Mouse (Mus musculus): ENCODE measurements around the gene Atg9a.
"Not testable (repeated sequence)": the region's sequence is repeated elsewhere in the genome, so short reads cannot be mapped to it uniquely, and the experiment has no call there.

The Atg9a gene

DNA sequence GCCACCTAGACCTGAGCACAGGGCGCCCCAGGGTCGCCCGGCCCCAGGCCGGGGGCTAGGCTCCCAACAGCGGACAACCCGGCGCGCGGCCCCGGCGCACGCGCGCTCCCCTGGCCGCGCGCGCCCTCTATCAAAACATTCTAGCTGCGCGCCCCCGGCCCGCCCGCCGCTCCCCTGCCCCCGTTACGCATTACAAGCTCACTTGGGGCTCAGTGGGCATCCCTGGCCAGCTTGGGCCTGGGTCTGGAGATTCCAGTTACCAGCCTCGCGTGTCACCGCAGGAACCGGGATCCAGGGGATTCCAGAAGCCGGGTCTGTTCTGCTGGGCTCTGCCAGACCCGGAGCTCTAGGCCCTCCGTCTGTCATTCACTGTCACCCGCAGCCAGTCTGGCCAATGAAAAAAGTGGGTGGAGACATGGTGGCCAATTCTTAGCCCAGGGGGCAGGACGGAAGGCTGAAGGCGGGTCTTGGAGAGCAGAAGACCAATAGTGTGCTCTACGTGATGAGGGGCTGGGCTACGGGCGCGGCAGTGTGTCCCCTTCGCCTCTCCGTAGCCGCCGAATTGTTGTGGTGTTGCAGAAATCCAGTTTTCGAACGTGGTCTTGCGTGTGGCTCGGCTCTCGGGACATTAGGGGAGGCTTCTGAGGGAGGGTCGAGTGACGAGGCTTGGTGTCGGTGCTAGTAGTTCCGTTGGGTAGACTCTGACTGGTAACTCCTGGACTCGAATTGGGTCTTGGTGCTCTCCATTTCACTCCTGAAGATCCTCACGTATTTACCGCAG, at the start of gene Atg9a, which contains the start of gene Ankzf1:
TSS of gene Atg9a (minus strand) at position 575 of the 781 bp plus-strand sequence.
TSS of gene Ankzf1 (plus strand) at position 530 of the 781 bp plus-strand sequence.
- DNase-seq = peak; percentile 94 to 99

DNA sequence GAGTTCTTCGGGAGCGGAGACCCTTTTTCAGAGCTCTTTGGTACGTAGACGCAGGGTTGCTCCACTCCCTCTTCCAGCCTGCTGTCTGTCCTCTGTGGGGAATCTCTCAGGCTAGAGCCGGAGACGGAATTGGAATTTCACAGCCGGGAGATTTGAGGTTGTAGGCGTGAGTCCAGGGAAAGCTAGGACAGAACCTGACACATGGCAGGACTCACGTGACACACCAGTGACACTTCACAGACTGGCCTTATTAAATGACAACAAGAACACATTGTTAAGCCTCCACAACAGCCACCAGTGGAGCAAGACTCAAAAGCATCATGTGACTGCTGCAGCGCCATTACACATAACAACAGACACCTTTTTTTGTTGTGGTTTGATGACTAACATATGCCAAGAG, 47.6 kb upstream of the Atg9a start:
- DNase-seq = no peak

DNA sequence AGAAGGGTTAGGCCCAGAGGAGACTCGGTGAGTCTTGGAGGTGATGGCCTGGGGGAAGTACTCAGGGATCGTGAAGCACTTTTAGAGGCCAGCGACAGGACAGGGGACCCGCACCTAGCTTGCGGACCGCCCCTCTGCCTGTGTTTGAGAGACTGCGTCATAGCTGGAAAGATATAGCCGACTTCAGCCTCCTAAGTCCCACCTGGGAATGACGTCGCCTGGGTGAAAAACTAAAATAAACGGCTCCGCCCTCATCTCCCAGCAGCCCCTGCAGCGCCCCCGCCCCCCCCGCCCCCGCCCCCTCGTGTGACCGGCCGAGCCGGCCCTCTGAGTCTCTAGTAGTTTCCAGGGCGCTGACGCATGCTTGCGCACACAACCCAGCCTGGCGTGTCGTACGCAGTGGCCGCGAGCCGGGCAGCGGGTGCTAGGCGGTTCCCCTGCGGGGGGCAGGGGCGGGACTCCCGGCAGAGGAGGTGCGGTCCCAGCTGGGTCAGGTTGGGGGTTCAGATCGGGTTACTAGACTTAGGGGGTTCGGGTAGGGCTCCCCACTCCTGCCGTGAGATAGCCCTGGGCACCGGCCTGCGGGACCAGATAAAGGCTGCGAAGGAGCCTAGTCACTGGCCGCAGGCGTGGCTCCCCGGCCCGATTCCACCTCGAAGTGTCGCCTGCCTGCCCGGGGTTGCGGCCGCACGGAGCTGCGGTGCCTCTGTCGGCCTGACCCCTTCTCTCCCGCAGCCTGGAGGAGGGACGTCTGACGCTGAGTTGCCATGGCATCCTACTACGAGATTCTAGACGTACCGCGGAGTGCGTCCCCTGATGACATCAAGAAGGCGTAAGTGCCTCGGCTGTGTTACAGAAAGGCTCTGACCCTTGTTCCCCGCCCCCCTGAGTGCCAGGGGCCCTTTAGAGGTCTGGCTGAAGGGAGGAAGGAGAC, 44.4 kb upstream of the Atg9a start, which contains the start of gene Dnajb2:
TSS of gene Dnajb2 (plus strand) at position 290 of the 934 bp plus-strand sequence.
- peak; percentile 95 for DNase-seq

DNA sequence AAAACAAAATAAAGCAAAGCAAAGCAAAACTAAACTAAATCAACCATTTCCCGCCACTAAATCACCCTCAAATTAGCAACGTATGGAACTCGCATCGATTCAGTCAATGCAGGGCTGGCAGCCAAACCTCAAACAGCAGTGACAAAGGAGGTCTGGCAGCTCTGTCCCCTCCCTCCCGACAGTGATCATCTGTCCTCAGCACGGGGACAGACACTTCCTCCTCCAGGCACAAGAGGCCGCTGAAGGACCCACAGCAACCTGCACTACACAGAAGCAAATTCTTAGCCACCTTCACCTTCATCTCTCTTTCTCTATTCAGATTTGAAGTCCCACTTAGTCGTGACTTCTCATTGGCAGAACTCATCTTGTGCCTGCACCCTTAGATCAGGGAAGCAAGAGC, 42.6 kb upstream of the Atg9a start:
- peak; percentile 80 to 83 for DNase-seq

DNA sequence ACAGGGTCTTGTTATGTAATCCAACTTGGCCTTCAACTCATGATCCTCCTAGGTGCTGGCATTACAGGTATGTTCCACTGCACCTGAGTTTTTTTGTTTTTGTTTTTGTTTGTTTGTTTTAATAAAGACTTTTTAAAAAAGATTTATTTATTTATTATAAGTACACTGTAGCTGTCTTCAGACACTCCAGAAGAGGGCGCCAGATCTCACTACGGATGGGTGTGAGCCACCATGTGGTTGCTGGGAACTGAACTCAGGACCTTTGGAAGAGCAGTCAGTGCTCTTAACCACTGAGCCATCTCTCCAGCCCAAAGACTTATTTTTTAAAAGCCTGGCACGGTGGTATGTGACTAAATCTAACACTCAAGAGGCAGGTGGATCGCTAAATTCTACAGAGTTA, 40.5 kb upstream of the Atg9a start:
- not testable (repeated sequence) for DNase-seq

DNA sequence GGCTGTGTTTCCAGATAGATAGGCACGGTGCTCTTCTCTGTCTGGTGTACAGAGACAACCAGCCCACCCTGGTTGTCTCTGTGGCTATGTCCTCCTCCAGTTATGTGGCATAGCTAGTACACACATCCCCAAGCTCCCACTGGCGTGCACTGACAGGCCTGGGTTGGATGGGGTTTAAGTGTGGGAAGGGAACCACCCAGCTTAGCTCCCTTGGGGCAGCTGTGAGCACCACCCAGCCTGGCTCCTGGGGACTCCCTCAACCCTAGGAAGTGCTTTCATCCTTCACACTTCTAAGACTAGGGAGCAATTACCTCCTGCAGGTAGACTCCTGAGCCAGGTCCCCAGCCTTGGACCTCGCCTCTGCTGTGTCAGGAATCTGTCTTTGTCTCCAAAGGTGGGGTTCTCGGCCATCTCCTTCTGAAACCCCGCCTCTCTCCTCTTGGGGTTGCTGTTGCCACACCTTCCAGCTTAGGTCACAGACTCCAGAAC, 39.7 kb upstream of the Atg9a start, which contains the start of gene A630095N17Rik:
TSS of gene A630095N17Rik (minus strand) at position 439 of the 489 bp plus-strand sequence.
- no peak for DNase-seq

DNA sequence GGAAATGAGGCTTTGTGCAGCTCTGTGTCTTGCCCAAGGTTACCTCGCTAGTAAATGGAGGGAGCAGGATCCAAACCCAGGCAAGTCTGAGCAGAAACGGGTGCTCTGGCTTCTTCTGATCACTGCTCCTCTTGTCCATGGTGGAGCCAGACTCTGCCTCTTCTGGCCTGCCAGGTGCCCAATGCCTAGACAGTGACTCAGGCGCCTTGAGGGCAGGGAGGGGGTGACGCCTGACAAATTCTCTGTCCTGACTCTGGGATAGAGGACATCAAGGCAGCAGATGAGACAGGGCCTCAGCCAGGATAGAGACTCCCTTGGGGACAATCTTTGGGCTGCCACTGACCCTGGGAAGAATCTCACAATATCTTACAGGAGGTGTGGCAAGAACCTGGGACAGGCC, 39.2 kb upstream of the Atg9a start:
- no peak for DNase-seq

DNA sequence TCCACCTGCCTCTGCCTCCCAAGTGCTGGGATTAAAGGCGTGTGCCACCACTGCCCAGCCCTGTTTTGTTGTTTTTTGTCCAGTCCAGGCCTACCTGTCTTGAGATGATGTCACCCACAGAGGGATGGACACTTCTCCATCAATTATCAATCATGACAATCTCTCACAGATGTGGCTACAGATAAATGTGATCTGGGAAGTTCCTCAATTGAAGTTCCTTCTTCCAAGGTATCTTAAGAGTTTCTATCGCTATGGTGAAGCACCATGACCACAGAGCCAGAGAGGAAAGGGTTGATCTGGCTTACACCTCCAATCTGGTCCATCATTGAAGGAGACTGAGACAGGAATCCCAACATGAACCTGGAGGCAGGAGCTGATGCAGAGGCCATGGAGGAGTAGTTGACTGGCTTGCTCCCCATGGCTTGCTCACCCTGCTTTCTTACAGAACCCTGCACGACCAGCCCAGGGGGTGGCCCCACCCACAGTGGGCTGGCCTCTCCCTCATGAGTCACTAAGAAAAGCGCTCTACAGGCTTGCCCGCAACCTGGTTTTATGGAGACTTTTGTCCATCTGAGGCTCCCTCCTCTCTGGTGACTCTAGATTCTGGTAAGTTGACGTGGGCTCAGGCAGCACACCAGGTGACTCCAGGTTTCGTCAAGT, 38.5 kb upstream of the Atg9a start:
- no peak for DNase-seq

DNA sequence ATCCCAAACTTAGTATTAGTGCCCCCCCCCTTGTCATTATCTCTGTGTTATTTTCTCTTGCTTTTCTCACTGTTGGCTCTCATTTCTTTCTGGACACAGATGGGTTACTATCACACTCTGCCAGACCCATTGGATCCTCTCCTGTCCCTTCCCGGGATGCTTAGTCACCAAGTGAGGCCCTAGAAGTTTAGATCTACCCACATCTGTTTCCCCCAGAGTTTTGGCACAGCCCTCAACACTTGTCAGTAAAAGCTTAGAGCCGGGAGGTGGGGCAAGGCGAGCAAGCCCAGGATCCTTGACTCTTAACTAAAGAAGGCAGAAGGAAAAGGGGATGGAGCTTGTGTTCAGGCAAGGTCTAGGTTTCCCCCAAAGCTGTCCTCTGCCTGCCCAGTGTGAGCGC, 37.2 kb upstream of the Atg9a start:
- no peak for DNase-seq

DNA sequence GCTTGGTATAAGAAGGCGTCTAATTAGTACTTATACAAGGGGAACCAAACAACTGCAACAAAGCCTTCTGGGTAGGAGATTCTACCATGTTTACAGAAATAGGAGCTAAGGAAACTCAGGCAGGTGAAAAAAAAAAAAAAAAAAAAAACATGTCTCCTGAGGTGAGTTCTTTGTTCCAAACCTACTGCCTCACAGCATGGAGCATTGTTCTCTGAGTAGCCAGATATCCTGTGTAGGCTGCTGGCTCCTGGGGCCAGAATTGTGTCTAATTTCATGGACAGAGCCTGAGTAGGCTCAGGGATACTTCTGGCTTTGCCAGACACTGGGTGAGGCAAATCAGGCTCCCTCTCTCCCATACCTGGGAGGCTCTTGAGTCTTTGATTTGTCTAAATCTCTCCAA, 35.7 kb upstream of the Atg9a start:
- no peak for DNase-seq

DNA sequence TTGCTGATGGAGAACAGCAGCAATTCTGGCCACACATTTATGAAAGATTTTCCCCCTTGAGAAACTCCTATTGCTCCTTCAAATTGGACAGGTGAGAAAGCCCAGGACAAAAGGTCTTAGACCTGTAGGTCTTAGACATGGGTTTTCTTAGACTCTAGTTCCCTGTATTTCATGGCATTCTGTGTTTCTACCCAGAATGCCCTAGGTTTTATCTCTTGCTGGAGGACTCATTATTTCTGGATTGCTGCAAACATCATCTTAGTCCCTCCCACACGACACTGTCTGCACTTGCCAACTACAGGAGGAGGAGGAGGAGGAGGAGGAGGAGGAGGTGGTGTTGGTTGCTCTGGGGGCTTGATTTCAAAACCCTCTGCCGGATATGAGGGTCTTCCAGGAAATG, 34.1 kb upstream of the Atg9a start:
- no peak for DNase-seq

DNA sequence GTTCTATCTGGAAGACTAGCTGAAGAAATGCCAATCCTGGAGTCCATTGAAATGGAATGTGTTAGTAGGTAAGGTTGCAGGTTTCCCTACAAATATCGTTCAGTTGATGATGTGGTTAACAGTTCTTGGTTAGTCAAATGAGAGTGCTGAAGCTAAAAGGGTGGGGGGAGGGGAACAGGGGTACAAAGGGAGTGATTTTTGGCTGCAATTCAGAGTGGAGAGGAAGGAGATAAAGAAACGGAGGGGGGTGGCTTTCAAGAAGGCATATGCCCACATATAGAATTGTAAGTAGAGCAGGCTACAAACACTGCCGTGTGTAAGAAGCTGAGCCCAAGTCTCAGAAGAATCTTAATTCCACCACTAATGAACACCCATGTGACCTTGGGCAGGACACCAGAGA, 33.5 kb upstream of the Atg9a start:
- DNase-seq = no peak

DNA sequence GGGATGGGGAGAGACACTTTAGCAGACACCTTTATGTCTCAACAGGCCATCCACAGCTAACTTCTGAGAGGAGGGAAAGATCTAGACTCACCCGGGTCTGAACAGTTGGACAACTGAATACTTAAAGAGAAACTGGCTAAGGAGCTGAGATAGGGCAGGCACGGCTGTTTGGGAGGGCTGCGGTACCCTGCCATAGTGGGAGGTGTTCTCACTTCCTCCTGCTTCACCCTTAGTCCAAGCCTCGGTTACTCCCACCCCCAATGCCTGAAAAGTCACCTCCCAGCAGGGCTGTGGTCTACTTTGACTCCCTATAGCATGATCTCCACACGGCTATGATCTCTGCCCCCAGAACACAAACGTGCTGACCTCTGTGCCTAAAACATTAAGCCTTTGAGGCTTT, 31.5 kb upstream of the Atg9a start:
- no peak for DNase-seq

DNA sequence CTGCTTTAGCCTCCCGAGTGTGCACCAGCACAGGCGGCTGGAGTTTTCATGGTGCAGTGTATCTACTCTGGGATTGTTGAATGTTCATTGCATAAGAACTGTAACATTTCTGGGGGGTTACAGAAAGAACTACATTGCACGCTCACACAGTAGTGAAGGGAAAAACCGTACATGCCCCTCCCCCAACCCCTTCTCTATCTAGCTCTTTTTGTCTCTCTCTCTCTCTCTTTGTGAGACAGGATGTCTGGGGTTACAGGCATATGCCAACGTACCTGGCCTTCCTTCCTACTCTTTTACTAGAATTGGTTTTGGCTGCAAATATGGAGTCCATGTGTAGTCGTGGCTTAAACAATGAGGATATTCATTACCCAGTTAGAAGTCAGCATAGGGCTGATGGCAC, 30.9 kb upstream of the Atg9a start:
- DNase-seq = no peak

DNA sequence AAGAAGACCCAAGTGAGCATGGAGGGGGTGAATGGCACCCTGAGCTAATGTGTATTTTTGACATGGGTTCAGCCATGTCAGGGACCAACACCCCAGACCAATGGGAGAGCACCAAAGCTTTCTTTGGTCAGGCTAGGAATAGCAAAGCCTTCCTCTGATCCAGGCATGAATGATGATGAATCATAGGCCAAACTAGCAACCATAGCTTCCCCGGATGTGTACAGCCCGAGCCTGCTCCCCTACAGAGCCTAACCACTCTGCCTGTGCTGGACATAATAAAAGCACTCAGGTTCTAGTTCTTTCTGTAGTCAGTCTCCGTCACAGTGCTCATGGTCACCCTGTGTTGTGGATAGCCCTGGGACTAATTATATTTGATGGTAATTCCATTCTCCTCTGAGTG, 29.5 kb upstream of the Atg9a start:
- DNase-seq = no peak

DNA sequence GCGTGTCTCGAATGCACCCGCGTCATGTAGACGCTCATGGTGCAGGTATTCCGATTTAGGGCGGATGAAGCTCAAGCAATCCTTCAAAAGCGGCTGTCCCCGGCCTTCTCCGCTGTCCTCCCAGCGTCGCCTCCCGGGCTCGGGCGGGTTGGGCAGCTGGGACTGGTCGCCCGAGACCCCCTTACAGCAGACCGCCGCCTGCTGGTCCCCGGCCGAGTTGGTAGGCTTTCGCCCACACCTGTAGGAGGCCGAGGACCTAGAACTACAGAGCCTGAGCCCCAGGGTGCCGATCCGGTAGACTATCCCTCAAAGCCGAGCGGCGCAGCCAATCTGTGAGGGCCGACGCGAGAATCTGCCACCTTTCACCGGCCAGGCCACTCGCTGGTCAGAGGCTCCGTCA, 27.5 kb upstream of the Atg9a start, which contains the start of gene Tuba4a:
TSS of gene Tuba4a (minus strand) at position 335 of the 400 bp plus-strand sequence.
- peak; percentile 36 to 66 for DNase-seq

DNA sequence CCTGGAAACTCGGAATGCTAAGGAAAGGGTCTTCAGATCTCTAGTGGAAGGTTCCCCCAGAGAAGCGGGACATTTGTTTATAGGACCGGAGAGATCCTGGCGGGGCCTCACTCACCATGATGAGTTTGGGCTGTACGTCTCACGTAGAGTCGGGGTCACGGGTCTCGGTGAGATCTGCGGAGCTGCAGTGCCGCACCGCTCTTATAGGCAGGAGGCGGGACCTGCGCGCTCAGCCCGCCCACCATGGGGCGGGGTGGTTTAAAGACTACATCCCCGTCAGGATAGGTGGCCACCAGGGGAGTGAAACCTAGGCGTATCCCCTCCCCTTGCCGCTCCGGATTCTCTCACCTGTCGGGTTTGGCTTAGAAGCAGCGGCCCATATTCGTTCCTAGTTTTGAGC, 27.1 kb upstream of the Atg9a start:
- DNase-seq = peak; percentile 94 to 96

DNA sequence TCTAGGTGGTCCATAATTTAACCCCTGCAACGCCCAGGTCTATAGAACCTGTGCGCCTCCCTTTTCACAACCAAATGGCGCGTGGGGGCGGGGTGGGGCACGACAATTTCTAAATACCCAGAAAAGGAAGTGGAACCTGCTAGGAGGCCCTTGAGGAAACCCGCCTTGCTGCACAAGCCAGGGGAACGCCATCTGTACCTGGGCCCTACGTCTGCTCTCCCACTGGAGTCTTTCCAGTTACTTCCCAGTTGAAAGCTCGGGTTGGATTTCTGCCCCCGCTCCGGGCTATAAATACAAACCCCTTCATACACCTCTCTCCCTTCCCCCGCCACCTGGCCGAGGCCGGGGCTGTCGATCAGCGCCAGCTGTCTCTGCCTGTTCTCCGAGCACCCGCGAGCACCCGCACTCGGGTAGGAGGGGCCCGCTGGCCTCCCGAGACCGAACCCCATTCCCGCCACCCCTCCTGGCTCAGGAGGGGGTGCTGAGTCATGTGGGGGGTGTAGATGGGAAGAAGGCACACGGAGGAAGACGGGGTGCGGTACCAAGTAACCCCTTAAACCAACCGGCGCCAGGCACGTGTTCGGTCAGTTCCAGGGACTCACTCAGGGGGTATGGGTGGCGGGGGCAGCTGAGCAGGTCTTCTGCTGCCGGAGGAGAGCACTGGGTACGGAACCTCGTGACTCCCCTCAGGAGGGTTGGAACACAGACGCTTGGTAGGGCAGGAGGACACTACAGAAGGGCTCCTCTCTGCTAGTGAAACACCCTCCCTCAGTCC, 26.4 kb upstream of the Atg9a start:
- peak in 1 of 2 experiments; percentile 59 for DNase-seq

DNA sequence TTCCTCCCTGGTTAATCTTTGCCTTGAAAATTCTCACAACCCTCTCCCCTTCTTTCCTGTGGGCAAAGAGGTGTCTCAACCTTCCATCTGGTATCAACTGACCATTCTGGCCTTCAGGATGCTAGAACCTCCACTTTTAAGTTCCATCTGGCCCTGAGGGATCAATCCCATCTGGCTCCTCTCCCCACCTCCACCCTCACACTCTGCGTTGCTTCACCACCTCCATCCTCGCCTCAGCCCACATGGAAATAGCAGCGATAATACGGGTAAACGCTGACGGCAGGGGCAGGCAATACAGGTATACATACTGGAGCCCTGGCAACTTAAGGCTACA, 25.9 kb upstream of the Atg9a start:
- no peak for DNase-seq

DNA sequence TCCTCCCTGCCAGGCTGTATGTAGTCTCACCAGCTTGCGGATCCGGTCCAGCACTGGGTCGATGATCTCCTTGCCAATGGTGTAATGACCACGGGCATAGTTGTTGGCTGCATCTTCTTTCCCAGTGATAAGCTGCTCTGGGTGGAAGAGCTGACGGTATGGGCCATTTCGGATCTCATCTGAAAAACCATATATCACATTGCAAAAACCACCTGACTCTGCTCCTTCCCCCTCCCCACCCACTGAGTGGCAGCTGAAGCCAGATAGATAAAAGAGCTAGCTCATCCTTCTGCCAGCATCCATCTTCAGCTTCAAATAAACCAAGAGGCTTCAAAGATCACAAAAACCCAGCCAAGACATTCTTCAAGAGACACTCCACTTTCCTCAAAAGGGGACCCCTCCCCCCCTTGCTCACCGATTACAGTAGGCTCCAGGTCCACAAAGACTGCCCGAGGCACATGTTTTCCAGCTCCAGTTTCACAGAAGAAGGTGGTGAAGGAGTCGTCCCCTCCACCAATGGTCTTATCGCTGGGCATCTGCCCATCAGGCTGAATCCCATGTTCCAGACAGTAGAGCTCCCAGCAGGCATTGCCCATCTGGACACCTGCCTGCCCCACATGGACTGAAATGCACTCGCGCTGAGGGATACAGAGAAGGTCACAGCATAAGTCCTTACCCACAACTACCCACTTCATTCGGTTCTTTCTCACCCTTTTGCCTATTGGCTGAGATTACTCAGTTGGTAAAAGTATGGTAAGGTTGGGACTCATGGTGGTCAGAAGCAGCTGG, 25.0 kb upstream of the Atg9a start:
- DNase-seq = peak in 1 of 2 experiments; percentile 55

DNA sequence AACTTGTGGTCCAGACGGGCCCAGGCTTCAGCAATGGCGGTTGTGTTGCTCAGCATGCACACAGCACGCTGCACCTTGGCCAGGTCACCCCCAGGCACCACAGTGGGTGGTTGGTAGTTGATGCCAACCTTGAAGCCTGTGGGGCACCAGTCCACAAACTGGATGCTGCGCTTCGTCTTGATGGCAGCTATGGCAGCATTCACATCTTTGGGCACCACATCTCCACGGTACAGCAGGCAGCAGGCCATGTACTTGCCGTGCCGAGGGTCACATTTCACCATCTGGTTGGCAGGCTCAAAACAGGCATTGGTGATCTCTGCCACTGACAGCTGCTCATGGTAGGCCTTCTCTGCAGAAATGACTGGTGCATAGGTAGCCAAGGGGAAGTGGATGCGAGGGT, 23.8 kb upstream of the Atg9a start:
- peak in 1 of 2 experiments; percentile 42 for DNase-seq
